Mouse (Mus musculus): Measurements from ENCODE around the gene Mcur1. TPM values are rescaled to one million over a fixed set of nuclear protein-coding genes. Genes with fewer than 3 reads are reported as not detected.

Mcur1 gene
- total RNA-seq, 2 experiments from 2014 or later: 20.3 to 21.1 TPM

- peak in 1 of 2 experiments; percentile 42 for DNase-seq
Measured at GRCm38 (mm10) chr13:43525363-43526134, 34.4 kb downstream of the Mcur1 start.

GRCm38 (mm10) chr13:43524491-43525362, 35.3 kb downstream of the Mcur1 start:
- DNase-seq: peak in 1 of 2 experiments; percentile 37

GRCm38 (mm10) chr13:43523906-43524480, 36.0 kb downstream of the Mcur1 start:
- DNase-seq: no peak

GRCm38 (mm10) chr13:43521940-43522339, 38.1 kb downstream of the Mcur1 start:
- DNase-seq: no peak

GRCm38 (mm10) chr13:43519251-43519650, 40.7 kb downstream of the Mcur1 start:
- DNase-seq: no peak

- no peak for DNase-seq
Measured at GRCm38 (mm10) chr13:43517371-43517770, 42.6 kb downstream of the Mcur1 start.

- DNase-seq: no peak
Measured at GRCm38 (mm10) chr13:43516931-43517330, 43.1 kb downstream of the Mcur1 start.

GRCm38 (mm10) chr13:43516119-43516518, 43.9 kb downstream of the Mcur1 start:
- no peak for DNase-seq

GRCm38 (mm10) chr13:43514950-43515358, 45.0 kb downstream of the Mcur1 start:
- no peak for DNase-seq

GRCm38 (mm10) chr13:43512736-43513135, 47.3 kb downstream of the Mcur1 start:
- DNase-seq: no peak

- DNase-seq: no peak
Measured at GRCm38 (mm10) chr13:43505798-43506197, 54.2 kb downstream of the Mcur1 start.

- no peak for DNase-seq
Measured at GRCm38 (mm10) chr13:43503395-43503850, 56.6 kb downstream of the Mcur1 start.

- DNase-seq: no peak
Measured at GRCm38 (mm10) chr13:43501601-43502000, 58.4 kb downstream of the Mcur1 start.

GRCm38 (mm10) chr13:43500483-43500850, 59.5 kb downstream of the Mcur1 start:
- DNase-seq: no peak

- DNase-seq: no peak
Measured at GRCm38 (mm10) chr13:43499731-43500482, 60.1 kb downstream of the Mcur1 start.

GRCm38 (mm10) chr13:43498849-43499248, 61.1 kb downstream of the Mcur1 start:
- peak; percentile 47 to 56 for DNase-seq

- no peak for DNase-seq
Measured at GRCm38 (mm10) chr13:43497769-43498168, 62.2 kb downstream of the Mcur1 start.

GRCm38 (mm10) chr13:43496660-43497059, 63.3 kb downstream of the Mcur1 start:
- no peak for DNase-seq

- DNase-seq: no peak
Measured at GRCm38 (mm10) chr13:43495645-43496044, 64.3 kb downstream of the Mcur1 start.

GRCm38 (mm10) chr13:43493725-43494124, 66.3 kb downstream of the Mcur1 start:
- DNase-seq: no peak

- DNase-seq: no peak
Measured at GRCm38 (mm10) chr13:43493058-43493481, 66.9 kb downstream of the Mcur1 start.
